Mouse (Mus musculus): ENCODE results near the gene Inpp5e.
"Not testable (repeated sequence)": the region's sequence is repeated elsewhere in the genome, so short reads cannot be mapped to it uniquely, and the experiment has no call there.

Inpp5e gene

DNA sequence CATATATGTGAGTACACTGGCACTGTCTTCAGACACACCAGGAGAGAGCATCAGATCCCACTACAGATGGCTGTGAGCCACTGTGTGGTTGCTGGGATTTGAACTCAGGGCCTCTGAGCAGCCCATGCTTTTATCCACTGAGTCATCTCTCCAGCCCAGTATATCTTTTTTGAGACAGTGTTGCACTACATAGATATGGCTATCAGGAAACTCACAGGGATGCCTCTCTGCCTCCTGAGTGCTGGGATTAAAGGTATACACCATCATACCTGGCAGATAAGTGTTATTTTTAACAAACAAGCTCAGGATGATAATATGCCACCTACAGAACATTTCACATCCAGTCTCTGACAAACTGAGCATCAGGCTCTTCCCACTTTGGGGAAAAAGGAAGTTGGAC, 8.1 kb upstream of the Inpp5e start:
- DNase-seq, result no peak

DNA sequence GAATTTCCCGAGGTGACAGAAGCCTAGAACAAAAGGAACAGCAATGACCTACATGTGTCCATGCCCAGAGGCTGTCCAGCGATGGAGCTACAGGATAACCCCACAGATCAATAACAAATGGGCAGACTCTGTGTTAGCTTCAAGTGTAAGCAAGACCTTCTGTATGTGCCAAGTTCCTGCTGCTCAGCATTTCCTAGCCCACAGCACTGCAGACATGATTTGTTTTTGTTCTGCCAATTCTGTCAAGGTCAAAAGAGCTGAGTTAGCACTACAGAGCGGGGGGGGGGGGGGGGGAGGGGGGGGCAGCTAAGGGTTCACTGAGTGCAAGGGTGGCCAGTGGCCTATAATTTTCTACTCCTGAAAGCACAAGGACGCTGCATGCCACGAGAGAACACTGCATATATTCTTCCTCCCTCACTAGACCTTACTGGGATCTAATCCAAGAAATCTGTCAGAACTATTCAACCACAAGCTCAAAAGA, 2.0 kb upstream of the Inpp5e start:
- DNase-seq, result no peak

DNA sequence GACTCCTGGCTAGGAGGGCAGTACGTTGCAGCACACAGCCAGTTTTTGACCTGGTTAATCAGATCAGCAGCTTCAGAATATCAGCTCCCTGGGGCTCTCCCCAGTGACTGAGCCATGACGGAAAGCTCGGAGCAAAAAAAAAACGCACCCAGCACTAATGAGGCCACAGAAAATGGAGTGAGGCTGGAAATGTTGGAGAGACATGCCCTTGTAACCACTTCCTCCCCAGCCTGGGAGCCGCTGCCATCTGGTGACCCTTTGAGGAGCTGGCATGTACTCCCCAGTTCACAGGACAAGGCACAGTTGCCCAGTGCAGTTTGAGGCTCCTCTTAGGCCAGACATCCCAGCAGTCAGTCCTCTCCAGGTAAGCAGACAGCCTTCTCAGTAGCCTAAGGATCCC, 1.1 kb upstream of the Inpp5e start:
- DNase-seq, result no peak

DNA sequence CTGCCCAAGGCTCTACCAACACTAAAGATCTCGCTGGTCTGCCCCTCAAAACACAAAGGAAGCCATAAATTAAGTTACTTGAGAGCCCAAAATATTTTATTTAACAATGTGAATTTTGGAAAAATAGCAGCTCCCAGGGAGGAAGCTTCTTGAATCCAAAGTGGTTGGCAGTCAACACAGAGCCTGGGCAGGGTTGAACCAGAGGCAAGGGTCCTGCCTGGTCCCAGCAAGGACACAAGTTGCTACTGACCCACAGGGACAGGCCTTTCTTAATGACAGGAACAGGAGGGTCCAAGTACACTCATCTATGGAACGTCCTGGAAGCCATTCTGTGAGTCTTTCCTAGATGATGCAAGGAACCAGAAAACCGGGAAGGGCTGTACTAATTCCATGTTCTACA, 359 bp upstream of the Inpp5e start:
- no peak for DNase-seq

DNA sequence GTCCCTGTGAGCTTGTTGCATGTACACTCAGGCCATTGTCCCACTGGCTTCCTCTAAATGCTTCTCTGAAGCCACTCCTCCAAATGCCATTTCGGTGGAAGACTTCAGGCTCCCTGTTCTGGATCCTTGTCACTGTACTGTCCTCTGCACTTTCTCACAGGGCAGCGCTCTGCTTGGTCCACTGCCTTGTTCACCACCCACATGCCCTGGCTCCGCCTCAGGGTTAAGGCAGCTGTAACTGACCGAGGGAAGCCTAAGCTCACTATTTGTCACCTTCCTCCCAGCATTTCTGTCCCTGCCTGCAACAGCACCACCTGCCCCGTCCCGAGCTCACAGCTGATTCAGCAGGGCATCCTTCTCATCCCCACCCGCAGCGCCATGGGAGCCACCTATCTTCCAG, 5.7 kb downstream of the Inpp5e start:
- DNase-seq, result no peak

DNA sequence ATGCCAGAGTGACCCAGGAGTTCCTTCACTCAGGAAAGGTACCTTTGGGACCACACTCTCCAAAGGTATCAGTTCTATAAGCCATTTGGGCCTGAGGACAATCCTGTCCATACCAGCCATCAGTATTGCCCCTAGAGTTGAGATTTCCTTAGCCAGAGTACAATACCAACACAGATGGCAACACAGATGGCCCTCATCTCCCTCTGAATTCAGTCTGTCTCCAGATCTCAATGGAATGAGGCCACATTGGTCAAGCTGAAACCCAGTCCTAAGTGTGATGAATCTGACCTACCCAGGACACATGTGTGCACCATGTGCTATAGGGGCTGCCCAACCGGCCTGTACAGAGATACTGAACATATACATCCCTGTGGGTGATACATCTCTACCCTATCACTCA, 6.7 kb downstream of the Inpp5e start:
- no peak for DNase-seq

DNA sequence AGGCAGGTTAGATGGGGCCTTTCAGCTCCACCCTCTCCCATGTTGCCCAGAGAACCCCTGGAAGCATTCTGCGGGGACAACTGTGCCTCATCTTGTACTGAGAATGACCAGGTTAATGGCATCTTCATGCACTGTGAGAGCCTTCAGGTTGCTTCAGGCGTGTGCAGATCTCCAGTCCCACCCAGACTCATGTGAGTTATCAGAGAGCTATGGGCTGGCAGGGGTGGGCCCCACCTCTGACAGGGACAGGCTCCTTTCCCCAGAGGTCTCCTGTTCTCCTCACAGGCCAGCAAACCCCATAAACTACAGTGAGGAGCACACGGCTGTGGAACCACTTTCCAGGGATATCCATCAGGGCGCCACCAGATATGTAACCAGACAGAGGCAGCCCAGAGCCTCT, 8.0 kb downstream of the Inpp5e start:
- peak; percentile 39 for DNase-seq

DNA sequence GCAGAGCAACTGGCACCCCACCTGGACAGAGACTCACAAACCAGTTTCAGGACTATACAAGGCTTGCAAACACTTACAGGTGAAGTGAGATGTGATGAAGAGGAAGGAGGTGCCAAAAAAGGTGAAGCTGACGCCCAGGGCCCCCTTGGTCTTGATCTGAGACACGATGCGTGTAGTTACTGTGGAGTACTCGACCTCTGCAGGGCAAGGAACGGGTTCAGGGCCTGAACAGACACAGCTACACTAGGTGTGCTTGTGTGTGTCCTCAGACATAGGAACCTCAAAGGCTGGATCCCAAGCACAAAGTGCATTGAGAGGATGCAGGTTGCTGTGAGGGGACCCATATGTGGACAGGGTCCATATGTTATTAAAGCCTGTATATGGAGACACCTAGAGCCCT, 8.7 kb downstream of the Inpp5e start:
- DNase-seq, result no peak

DNA sequence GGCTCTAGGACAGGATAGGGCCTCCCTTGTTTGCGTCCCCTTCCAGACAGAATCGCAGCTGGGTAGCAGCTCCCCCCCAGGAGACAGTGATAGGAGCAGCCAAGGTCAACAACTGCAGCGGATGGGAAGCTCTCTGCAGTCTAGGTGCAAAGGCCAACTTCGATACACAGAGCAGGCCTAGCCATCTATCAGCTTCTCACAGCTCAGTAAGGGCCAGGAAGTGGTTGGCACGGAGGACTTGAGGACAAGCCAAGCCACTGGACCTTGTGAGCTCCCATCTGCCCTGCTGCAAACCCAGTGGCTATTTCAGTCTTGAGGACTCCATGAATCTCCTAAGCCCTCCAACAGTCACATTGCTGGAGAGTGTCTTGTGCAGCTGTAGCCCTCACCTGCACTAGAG, 9.4 kb downstream of the Inpp5e start:
- no peak for DNase-seq

DNA sequence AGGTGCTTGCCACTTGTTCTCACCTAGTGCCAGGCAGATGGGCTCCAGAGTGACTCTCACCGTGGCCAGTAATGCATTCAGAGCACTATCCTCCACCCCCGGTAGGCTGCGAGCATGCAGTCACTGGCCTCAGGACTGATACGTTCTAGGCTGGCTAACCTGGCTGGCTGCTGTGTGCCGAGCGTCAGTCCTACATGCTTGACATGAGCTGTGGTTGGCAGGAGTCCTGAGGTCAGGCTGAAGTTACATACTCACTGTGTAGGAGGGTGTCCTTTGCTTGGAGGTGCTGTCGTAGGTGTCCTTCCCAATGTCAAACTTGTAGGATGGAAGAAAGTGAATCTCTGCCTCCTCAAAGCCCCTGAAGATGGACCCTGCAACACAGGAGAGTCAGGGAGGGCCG, 10.0 kb downstream of the Inpp5e start:
- no peak for DNase-seq

DNA sequence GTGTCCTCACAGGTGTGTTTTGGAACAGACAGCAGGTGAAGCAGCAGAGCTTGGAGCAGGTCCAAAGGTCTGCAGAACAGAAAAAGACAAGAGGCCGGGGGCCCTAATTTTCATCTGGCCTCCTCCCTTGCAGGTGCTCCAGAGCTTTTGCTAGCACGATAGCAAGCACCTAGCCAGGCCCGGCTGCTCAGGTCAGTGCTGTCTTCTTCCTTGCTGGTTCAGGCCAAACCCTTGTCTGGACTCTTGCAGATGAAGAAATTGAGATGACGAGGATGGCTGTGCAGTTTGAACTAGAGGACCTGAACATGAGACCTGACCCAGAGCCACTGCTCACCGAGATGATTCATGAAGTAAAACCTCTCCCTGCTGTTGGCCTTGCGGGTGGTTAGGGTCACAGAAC, 17.4 kb downstream of the Inpp5e start:
- no peak for DNase-seq

DNA sequence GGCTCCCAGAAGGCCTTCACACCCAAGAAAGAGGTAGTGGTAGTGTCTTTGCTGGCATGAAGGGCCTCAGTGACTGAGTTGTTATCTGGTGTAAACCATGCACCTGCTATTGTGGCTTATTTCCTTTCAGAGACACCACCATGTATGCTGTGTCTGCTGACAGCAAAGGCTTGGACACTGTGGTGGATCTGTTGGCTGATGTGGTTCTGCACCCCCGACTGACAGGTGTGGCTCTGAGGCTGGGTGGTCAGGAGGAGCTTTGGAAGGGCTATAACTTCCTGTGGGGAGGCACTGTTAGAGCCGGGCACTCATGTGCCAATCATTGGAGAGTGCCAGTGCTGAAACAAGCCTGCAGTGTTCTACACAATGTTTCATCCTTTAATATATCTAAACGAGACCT, 18.0 kb downstream of the Inpp5e start:
- DNase-seq, result no peak

DNA sequence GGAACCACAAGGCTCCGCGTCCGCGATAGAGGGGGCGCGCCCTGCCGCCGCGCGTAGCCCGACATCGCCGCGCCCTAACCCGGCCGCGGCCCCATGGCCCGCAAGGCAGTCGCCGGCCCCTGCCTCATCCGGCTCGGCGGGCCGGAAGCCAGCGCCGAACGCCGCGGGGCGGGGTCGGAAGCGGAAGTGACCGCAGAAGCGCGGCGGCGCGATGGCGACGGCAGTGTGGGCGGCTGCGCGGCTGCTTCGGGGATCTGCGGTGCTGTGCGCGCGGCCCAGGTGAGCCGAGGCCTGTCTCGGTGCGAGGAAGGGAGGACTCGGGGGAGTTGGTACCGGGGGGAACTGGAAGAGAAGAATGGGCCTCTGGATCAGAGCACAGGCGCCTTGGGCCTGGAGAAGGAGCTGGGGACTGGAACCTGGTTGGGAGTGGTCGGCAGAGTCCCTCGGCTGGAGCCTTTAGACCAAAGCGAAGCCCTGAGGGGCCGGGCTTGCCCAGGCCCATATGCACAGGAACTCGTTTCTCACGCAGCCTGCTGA, 19.8 kb downstream of the Inpp5e start, which contains the start of the genes Entr1 and Pmpca:
Entr1 (minus strand) TSS at position 163 of the 537 bp plus-strand sequence.
Pmpca (plus strand) TSS at position 186 of the 537 bp plus-strand sequence.
- DNase-seq, result peak; percentile 87

DNA sequence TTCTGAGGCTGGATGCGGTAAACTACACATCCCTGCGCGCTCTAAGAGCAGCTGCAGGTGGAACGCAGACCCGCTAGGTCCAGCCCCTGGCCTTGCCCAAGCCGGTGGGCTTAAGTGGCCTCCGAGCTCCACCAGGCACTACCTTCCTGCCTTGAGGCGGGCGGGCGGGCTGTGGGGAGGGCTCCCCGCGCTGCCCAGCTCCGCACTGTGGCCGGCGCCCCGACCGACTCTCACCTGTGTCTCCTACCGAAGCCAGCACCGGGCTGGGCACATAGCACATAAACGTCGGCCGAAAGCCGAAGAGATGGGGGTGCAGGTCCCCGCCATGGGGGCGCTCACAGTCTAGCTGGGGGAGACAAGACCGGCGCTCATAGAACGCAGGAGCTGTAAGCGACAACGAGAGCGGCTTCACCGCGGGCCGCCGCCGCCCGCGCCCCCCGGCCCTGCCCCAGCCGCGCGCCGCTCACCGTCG, 20.3 kb downstream of the Inpp5e start:
- no peak for DNase-seq

DNA sequence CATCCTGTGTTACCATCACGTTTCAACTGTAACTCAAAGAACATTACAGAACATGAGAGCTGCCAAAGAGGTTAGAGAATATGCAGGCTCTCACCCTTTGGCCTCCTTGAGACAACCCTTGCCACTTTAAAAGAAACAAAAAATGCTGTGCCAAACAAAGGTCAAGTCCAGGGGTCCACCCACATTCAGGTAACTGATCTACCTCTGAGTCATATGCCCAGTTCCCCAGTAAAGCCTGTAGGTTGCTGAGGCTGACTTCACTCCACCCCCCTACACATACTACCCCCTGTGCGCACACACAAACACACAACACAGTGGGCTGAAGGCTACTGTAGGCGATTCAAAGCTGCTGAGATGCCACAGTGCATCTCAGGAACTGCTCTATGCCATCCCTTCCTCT, 21.3 kb downstream of the Inpp5e start:
- DNase-seq, result no peak

DNA sequence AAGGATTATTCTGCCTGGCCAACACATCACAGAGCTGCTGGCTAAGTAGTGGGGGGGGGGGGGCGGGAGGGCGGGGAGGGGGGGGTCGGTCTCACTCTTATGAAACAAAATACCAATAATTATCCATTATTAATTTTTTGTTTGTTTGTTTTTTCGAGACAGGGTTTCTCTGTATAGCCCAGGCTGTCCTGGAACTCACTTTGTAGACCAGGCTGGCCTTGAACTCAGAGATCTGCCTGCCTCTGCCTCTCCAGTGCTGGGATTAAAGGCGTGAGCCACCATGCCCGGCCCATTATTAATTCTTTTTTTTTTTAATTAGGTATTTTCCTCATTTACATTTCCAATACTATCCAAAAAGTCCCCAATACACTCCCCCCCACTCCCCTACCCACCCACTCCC, 28.1 kb downstream of the Inpp5e start:
- DNase-seq, result not testable (repeated sequence)

DNA sequence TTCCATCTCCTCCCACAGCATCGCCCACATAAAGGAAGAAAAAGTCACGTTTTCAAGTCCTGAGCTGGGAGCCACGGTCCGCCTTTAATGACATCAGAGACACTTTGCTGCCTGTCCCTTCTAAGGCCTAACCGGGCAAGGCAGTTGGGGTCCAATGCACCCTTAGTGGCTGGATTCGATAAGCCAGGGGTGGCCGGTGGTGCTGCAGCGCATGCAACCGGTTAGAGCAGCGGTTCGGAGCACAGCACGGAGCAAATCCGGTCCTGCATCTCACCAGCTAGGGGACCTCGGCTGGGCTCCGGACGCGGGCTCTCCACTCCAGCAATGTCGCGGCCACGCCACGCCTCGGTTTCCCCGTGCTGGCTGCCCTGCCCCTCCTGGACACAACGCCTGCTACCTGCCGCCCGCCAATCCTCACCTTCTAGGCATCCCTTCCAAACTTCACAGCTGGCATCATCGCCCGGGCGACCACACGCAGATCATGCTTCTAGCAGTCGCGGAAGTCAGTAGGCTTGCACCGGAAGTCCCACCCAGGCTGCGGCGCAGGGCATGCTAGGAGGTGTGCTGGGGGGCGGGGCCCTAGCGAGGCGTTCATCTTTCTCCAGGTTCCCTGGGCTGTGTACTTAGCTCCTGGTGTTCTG, 28.8 kb downstream of the Inpp5e start, which contains the start of gene Snapc4:
Snapc4 (minus strand) TSS at position 523 of the 641 bp plus-strand sequence.
- peak; percentile 88 for DNase-seq

DNA sequence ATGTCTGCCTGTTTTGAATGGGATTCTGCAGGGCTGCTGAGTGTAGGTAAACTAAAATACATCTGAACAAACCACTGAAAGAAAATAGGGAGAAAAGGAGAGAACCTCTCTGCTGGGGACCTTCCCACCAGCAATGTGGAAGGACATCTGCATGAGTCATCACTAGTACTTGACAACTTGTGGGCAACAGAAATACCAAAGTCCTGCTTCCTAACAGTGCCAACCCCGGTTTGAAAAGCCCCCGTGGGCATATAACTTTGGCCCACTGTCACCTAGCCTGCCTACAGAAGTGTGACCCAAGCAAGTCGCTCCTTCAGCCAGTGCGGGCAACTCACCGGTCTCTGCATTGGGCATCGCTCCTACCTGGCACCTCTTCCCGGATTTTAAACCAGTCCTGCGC, 36.6 kb downstream of the Inpp5e start:
- no peak for DNase-seq

DNA sequence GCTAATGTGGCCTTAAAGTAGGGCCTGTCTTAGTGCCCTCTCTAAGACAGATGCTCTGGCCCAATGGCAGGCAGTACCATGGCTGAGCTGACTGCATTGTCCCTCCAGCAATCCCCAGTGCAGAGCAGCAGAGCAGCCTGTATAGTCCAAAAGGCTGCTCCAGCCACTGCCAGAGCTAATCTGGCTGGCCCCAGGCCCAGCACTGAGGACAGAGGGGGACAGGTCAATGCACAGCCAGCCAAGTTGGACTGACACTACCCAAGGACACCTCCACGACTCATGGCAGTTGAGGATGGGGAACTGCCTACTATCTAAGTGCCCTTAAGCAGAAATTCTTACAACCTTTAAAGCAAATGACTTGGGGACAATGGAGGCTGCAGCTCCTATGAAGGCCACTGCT, 40.4 kb downstream of the Inpp5e start:
- no peak for DNase-seq

DNA sequence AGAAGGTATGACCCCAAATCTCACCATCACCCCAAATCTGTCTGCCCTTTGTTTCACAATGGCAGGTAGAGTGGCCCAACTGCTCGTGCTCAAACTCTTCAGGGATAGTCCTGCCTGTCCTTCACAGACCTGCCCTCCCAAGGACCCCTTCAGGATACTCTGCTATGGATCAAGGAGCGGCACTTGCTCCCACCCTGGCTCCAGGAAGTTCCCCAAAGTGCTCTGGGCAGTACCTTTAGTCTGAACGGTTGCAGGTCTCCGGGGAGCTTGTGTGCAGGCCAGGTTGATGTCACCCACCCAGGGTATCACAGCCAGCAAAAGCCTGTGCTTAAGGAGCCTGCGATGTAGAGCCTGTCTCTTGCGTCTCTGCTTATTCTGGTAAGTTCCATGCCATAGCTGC, 41.1 kb downstream of the Inpp5e start:
- DNase-seq, result no peak

DNA sequence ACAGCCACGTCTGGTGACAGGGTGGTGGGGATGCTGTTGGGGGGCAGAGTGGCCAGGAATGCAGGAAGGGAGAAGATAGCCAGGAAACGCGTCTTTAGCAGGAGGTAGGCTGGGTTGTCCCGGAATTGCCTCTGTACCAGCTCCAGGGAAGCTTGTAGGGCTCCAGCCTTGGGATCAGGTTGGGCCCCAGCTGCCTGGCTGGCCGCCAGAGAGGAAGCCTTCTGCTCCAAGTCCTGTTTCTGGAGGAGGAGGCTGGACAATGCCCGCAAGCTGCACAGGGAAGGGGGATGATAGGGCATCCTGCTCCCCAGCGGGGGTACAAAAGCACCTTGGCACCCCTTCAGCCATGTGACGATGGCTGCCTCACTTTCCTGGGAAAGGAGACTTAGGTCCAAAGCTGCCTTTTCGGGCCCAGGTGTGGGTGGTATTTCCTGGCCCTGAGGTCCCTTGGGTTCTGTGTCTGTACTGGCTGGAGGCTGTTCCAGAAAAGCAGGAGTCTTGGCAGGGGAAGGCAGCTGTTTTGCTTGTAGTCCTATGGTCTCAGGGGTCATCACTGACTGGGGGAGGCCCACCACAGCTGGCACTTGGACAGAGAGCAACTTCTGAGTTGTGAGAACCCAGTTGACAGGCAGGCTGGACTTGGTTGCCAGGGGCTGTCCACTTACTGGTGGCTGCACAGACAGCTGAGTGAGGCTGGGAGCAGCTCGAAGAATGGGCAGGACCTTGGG, 44.1 kb downstream of the Inpp5e start:
- DNase-seq, result no peak

DNA sequence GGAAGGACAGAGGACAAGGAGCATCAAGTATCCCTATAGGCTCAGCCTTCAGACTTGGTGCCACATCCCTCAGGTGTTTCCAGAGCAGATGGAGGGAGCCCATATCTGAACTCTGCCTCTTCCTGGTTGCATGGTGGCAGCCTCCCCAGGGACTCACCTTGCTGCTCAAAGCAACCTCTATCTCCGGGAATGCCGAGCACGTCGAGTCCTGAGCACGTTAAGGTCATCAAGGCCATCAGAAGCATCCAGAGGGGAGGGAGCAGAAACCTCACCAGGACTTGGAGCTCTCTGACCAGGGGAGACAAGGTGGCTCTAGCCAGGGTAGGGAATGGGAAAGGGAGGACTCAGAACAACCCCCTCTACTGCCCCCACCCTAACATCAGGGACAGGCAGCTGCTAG, 45.5 kb downstream of the Inpp5e start:
- no peak for DNase-seq

DNA sequence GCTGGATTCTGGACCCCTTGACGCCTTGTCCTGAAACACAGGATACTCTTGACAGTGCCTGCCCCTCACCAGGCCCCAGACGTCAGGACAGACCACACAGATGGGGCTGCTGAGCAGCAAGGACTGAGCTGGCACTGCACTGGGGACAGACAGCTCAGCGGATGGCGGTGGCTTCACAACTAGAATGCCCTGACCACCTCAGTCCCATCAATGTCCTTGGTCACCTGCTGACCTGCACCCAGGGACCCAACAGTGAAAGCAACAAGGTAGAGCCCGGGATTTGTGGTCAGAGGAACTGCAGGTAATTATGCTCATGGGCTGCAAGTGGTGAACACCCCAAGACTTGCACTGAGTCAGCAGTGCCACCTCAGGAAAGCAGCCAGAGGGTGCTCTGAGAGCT, 46.0 kb downstream of the Inpp5e start:
- DNase-seq, result no peak

DNA sequence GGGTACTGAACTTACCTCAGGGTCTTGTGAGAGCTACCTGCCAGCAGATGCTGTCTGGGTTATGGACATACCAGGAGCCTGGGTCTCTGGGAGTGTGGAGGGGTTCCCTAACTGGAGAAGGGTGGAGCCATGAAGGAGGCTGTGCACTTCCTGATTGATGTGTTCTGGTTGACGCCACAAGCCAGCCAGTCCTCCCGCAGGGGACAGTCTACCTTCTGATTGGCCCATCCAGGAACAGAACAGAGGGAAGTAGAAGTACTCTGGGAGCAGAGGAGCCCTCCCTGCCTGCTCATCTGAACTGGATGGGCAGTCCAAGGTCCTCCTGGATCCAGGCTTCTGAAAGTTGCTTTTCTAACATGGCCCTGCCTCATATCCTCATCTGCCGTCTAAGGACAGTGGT, 48.2 kb downstream of the Inpp5e start, which contains the start of gene Card9:
Card9 (minus strand) TSS at position 147 of the 400 bp plus-strand sequence.
- DNase-seq, result peak; percentile 31

Measured in liver (tissue).